ENCODE assay signal across 9 mouse cellular contexts in genomic region chr4:44703686-44704368, GRCm38 (mm10). TPM values are rescaled to one million over a fixed set of nuclear protein-coding genes. Genes with fewer than 3 reads are reported as not detected.
DNase-seq lines count a peak whose midpoint lies in the region; ATAC-seq and TF ChIP-seq lines count a peak whose summit lies in the region.
"Had no signal": no experiment of that assay in that cellular context is flagged by ENCODE, and none has a peak within 500 bp of the region (broad histone marks: within the 10 kb centered on the region; RNA-seq: fewer than 3 reads in every experiment).

No protein-coding gene starts in this region.

- H3K9ac ChIP-seq in heart, embryonic 11.5 days (ENCODE audit: low read depth, low read length) = no peak overlapping the region
- H3K9ac ChIP-seq in forebrain, embryonic 14.5 days (ENCODE audit: low read length) = peak overlapping the region; percentile 17; the same call in 1 of the 2 replicates
- H3K9ac ChIP-seq in liver, embryonic 14.5 days (replicated peaks) = no peak overlapping the region

- no peak for TF ChIP-seq CTCF in liver, embryonic 14.5 days (IDR thresholded peaks at IDR 0.05; ENCODE audit: low read depth)

- under 1% methylated on average over 61 of the region's 66 CpGs for WGBS in heart, embryonic 11.5 days (ENCODE audit: insufficient replicate concordance)
- WGBS in forebrain, embryonic 14.5 days = under 1% methylated on average over 52 of the region's 66 CpGs
- 1% methylated on average over 64 of the region's 66 CpGs for WGBS in liver, embryonic 14.5 days (ENCODE audit: insufficient replicate concordance)

- H3K4me1 ChIP-seq in heart, embryonic 11.5 days (ENCODE audit: control insufficient read depth, insufficient read depth, low read length) = peaks cover 9% of the 10 kb centered on the region; the same call in 1 of the 2 replicates
- H3K4me1 ChIP-seq in forebrain, embryonic 14.5 days (ENCODE audit: control insufficient read depth, insufficient read depth, low read length) = peaks cover 5% of the 10 kb centered on the region; the same call in 1 of the 2 replicates
- H3K4me1 ChIP-seq in liver, embryonic 14.5 days (replicated peaks; ENCODE audit: control insufficient read depth in 2 of 2, insufficient read depth in 2 of 2, low read length in 1 of 2) = 0 out of 4 replicates have a peak, but pooled peaks cover 0 to 1% of the 10 kb centered on the region in 2 experiments

- no peaks in the 10 kb centered on the region for H3K9me3 ChIP-seq in heart, embryonic 11.5 days (replicated peaks; ENCODE audit: control insufficient read depth, low read length)
- no peaks in the 10 kb centered on the region for H3K9me3 ChIP-seq in forebrain, embryonic 14.5 days (replicated peaks; ENCODE audit: control insufficient read depth, low read length)
- no peaks in the 10 kb centered on the region for H3K9me3 ChIP-seq in liver, embryonic 14.5 days (ENCODE audit: control insufficient read depth, low read length)

- H3K27me3 ChIP-seq in heart, embryonic 11.5 days (ENCODE audit: control insufficient read depth, insufficient read depth, low read length) = peaks cover 97% of the 10 kb centered on the region
- H3K27me3 ChIP-seq in forebrain, embryonic 14.5 days (replicated peaks; ENCODE audit: control insufficient read depth, insufficient read depth, low read length) = peaks cover 96% of the 10 kb centered on the region
- peaks cover 94% of the 10 kb centered on the region for H3K27me3 ChIP-seq in liver, embryonic 14.5 days (ENCODE audit: control insufficient read depth, insufficient read depth, low read length)

- 0 out of 2 replicates have a peak, but pooled peaks have one; percentile 9 for ATAC-seq in heart, embryonic 11.5 days (replicated peaks; ENCODE audit: insufficient number of reproducible peaks, low FRiP score, low TSS enrichment)
- peak; percentile 16; the same call in 1 of the 2 replicates for ATAC-seq in forebrain, embryonic 14.5 days
- no peak for ATAC-seq in liver, embryonic 14.5 days (ENCODE audit: insufficient read depth)

- H3K4me2 ChIP-seq in heart, embryonic 11.5 days = peak overlapping the region; percentile 77
- peak overlapping the region; percentile 64 for H3K4me2 ChIP-seq in forebrain, embryonic 14.5 days (ENCODE audit: low read length)
- peak overlapping the region; percentile 56 for H3K4me2 ChIP-seq in liver, embryonic 14.5 days (ENCODE audit: low read depth)

- DNase-seq in heart, postnatal 4 days = no peak
- peak; percentile 22 for DNase-seq in ES-CJ7 (ENCODE audit: low read depth, low spot score)
- DNase-seq in forebrain, embryonic 14.5 days (ENCODE audit: low spot score) = no peak
- no peak for DNase-seq in liver, embryonic 14.5 days (ENCODE audit: low read depth in 3 of 3, low spot score in 3 of 3)
- DNase-seq in ovary, postnatal 36 days (ENCODE audit: low spot score) = no peak
- no peak for DNase-seq in spleen, postnatal 36 days (ENCODE audit: low spot score in 2 of 2)
- DNase-seq in spleen, adult 12 weeks (ENCODE audit: low spot score) = no peak

- TF ChIP-seq EP300 in liver, embryonic 14.5 days (IDR thresholded peaks at IDR 0.05; ENCODE audit: low read depth) = no peak

- no peaks in the 10 kb centered on the region for H3K36me3 ChIP-seq in heart, embryonic 11.5 days (ENCODE audit: control insufficient read depth, insufficient read depth, low read length)
- H3K36me3 ChIP-seq in forebrain, embryonic 14.5 days (ENCODE audit: control insufficient read depth, insufficient read depth, low read length) = no peaks in the 10 kb centered on the region
- no peaks in the 10 kb centered on the region for H3K36me3 ChIP-seq in liver, embryonic 14.5 days (replicated peaks; ENCODE audit: control insufficient read depth, insufficient read depth, low read depth)

- H3K4me3 ChIP-seq in heart, embryonic 11.5 days (ENCODE audit: low read depth, low read length) = peak overlapping the region; percentile 37
- peak overlapping the region; percentile 39 for H3K4me3 ChIP-seq in forebrain, embryonic 14.5 days (ENCODE audit: low read depth, low read length)
- peak overlapping the region in 1 of 2 experiments; percentile 36; a peak in 2 of 4 replicates for H3K4me3 ChIP-seq in liver, embryonic 14.5 days (ENCODE audit: insufficient read depth in 1 of 2, low read depth in 2 of 2, low read length in 2 of 2)

- H3K27ac ChIP-seq in heart, embryonic 11.5 days (ENCODE audit: low read depth, low read length) = no peak overlapping the region
- H3K27ac ChIP-seq in forebrain, embryonic 14.5 days (ENCODE audit: low read depth, low read length) = no peak overlapping the region
- H3K27ac ChIP-seq in liver, embryonic 14.5 days = no peak overlapping the region

RNA-seq across cellular contexts. Expression of gene Pax5, which starts 6.5 kb away (rescaled TPM):
- polyA plus RNA-seq in heart, embryonic 11.5 days (2014; fragmentation: Nextera tagmentation; extraction: Ambion mirVana) = not detected in 2 replicates
- total RNA-seq in heart, postnatal 4 days (2021) = under 1 TPM; 0.18 to 0.71 TPM
- 0.10 and 0.20 TPM in 2 replicates for polyA plus RNA-seq in forebrain, embryonic 14.5 days (2014; fragmentation: Nextera tagmentation; extraction: Ambion mirVana)
- 0.11 and 0.12 TPM in 2 replicates for polyA plus RNA-seq in liver, embryonic 14.5 days (2012; rRNA removed)
- polyA plus RNA-seq in liver, embryonic 14.5 days (2014; fragmentation: Nextera tagmentation; extraction: Ambion mirVana) = 0.05 and 0.09 TPM in 2 replicates
- total RNA-seq: common myeloid progenitor, adult 5-6 weeks had no signal

RNA-seq across cellular contexts. Expression of gene Zcchc7, which starts 51.9 kb away (rescaled TPM):
- polyA plus RNA-seq in heart, embryonic 11.5 days (2014; fragmentation: Nextera tagmentation; extraction: Ambion mirVana) = 20.7 and 27.1 TPM in 2 replicates
- total RNA-seq in heart, postnatal 4 days (2021) = 10 to 100 TPM; 18.2 to 27.4 TPM
- 23.2 and 32.1 TPM in 2 replicates for polyA plus RNA-seq in forebrain, embryonic 14.5 days (2014; fragmentation: Nextera tagmentation; extraction: Ambion mirVana)
- 4.7 and 8.8 TPM in 2 replicates for polyA plus RNA-seq in liver, embryonic 14.5 days (2012; rRNA removed)
- 11.6 and 12.3 TPM in 2 replicates for polyA plus RNA-seq in liver, embryonic 14.5 days (2014; fragmentation: Nextera tagmentation; extraction: Ambion mirVana)
